Mouse (Mus musculus) liver, postnatal 0 days (tissue): ENCODE results near the gene Ank. TPM values are rescaled to one million over a fixed set of nuclear protein-coding genes. Genes with fewer than 3 reads are reported as not detected.
A peak's percentile ranks its signal among the peaks of the same experiment; 100 is the strongest.

Experiments used
- ATAC-seq: fragments of 200-750 bp; cut with Nextera tagmentation; 2 replicates; pipeline ENCODE4 v1.8.0; 2017; ENCODE audit warnings: mild to moderate bottlenecking, moderate library complexity
- DNase-seq: peaks from one replicate; pipeline ENCODE4 v3.0.0-alpha.2; 2016
- H3K27ac ChIP-seq: fragments of 300-500 bp; sonication (generic); 2 replicates; pipeline ENCODE4 v1.5.1; 2014; ENCODE audit warnings: antibody characterized with exemption, moderate library complexity, mild to moderate bottlenecking, low read depth
- H3K27me3 ChIP-seq: fragments of 300-500 bp; sonication (generic); 2 replicates; pipeline ENCODE4 v1.6.1; 2014; ENCODE audit warnings: low read length, control low read depth, mixed read lengths; ENCODE audit not compliant: insufficient read depth
- H3K36me3 ChIP-seq: fragments of 300-500 bp; sonication (generic); replicated peaks from 2 replicates; pipeline ENCODE4 v1.6.1; 2014; ENCODE audit warnings: mild to moderate bottlenecking, control low read depth, low read length, moderate library complexity, mixed read lengths; ENCODE audit not compliant: insufficient read depth
- H3K4me1 ChIP-seq: fragments of 300-500 bp; sonication (generic); 2 replicates; pipeline ENCODE4 v1.6.1; 2014; ENCODE audit warnings: antibody characterized with exemption, mild to moderate bottlenecking, control low read depth; ENCODE audit not compliant: insufficient read depth
- H3K4me2 ChIP-seq: fragments of 300-500 bp; sonication (generic); 2 replicates; pipeline ENCODE4 v1.6.1; 2014; ENCODE audit warnings: low read depth, mild to moderate bottlenecking, low read length, moderate library complexity, mixed read lengths
- H3K4me3 ChIP-seq: fragments of 300-500 bp; sonication (generic); 2 replicates; pipeline ENCODE4 v1.5.1; 2014; ENCODE audit warnings: low read depth, low read length
- H3K9ac ChIP-seq: fragments of 300-500 bp; sonication (generic); replicated peaks from 2 replicates; pipeline ENCODE4 v1.6.1; 2014; ENCODE audit warnings: mild to moderate bottlenecking, moderate library complexity
- H3K9me3 ChIP-seq: fragments of 300-500 bp; sonication (generic); 2 replicates; pipeline ENCODE4 v1.6.1; 2016; ENCODE audit warnings: mild to moderate bottlenecking, control low read depth, low read length, mixed read lengths
- CTCF ChIP-seq: sonication (generic); IDR thresholded peaks from 2 replicates; pipeline ENCODE4 v1.5.1; 2016; ENCODE audit warnings: antibody characterized with exemption, low read depth
- EP300 ChIP-seq: IDR thresholded peaks from 2 replicates; pipeline ENCODE4 v1.6.1; 2016; ENCODE audit warnings: antibody characterized with exemption, low read depth, mild to moderate bottlenecking
- WGBS: fragments of 180-500 bp; shearing (Covaris S2); extraction: QIAGEN DNeasy Blood & Tissue Kit; methylation state at CpG from one replicate; pipeline ENCODE4 v1.1.7; 2014; ENCODE audit not compliant: insufficient replicate concordance; 5-methylcytosine and 5-hydroxymethylcytosine counted together
- polyA plus RNA-seq: library from polyadenylated mRNA; unstranded; fragments of >200 nt; fragmentation: Nextera tagmentation; extraction: Ambion mirVana; gene quantifications from 2 replicates; pipeline ENCODE4 v1.2.1, GENCODE M21; 2015

Gene Ank
- polyA plus RNA-seq, 1 experiment from 2014 or later = 7.8 TPM

- no peaks in the 10 kb centered on the region for H3K27me3 ChIP-seq
- H3K4me3 ChIP-seq = no peak overlapping the region
- H3K27ac ChIP-seq = no peak overlapping the region
- no peak; the same call in 1 of the 2 replicates for ATAC-seq
- TF ChIP-seq CTCF (no peak), EP300 (no peak)
- no peaks in the 10 kb centered on the region for H3K9me3 ChIP-seq
- peaks cover 6% of the 10 kb centered on the region; the same call in 1 of the 2 replicates for H3K36me3 ChIP-seq
- no peak overlapping the region for H3K4me2 ChIP-seq
- DNase-seq = no peak
- H3K4me1 ChIP-seq = no peaks in the 10 kb centered on the region
- no peak overlapping the region for H3K9ac ChIP-seq
- 80% methylated on average over 2 of the region's 2 CpGs for WGBS
Observed at GRCm38 (mm10) chr15:27579853-27580252, 113.4 kb downstream of the Ank start.

GRCm38 (mm10) chr15:27580771-27581170, 114.3 kb downstream of the Ank start:
- H3K27ac ChIP-seq = no peak overlapping the region
- no peak overlapping the region for H3K4me2 ChIP-seq
- TF ChIP-seq CTCF (no peak), EP300 (no peak)
- 84% methylated on average over 2 of the region's 2 CpGs for WGBS
- peaks cover 6% of the 10 kb centered on the region; the same call in 1 of the 2 replicates for H3K36me3 ChIP-seq
- H3K4me3 ChIP-seq = no peak overlapping the region
- H3K27me3 ChIP-seq = no peaks in the 10 kb centered on the region
- H3K9ac ChIP-seq = no peak overlapping the region
- H3K4me1 ChIP-seq = no peaks in the 10 kb centered on the region
- no peaks in the 10 kb centered on the region for H3K9me3 ChIP-seq
- DNase-seq (no peak), ATAC-seq (no peak)

GRCm38 (mm10) chr15:27581640-27582039, 115.2 kb downstream of the Ank start:
- H3K9ac ChIP-seq = no peak overlapping the region
- WGBS = 90% methylated on average over 3 of the region's 3 CpGs
- H3K9me3 ChIP-seq = no peaks in the 10 kb centered on the region
- peaks cover 4% of the 10 kb centered on the region; the same call in 1 of the 2 replicates for H3K36me3 ChIP-seq
- no peak for DNase-seq
- H3K4me1 ChIP-seq = no peaks in the 10 kb centered on the region
- H3K4me3 ChIP-seq = no peak overlapping the region
- ATAC-seq = no peak
- H3K27me3 ChIP-seq = no peaks in the 10 kb centered on the region
- no peak overlapping the region for H3K4me2 ChIP-seq
- no peak overlapping the region for H3K27ac ChIP-seq
- TF ChIP-seq CTCF (no peak), EP300 (no peak)

DNA sequence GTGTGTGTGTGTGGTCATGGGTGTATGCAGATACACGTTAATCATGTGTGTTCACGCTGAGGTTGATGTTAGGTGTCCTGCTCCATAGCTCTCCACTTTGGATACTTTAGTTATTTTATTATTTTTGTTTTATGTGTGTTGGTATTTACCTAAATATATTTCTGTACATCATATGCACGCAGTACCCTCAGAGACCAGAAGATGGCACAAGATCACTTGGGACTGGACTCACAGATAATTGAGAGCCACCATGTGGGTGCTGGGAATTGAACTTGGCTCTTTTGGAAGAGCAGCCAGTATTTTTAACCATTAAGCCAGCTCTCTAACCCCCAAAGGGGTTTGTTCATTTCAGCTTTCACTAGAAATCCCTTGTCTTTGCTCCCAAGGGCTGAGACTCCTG, 116.0 kb downstream of the Ank start:
- H3K27me3 ChIP-seq = no peaks in the 10 kb centered on the region
- H3K36me3 ChIP-seq = 0 out of 2 replicates have a peak, but pooled peaks cover 3% of the 10 kb centered on the region
- WGBS = 88% methylated on average over 3 of the region's 3 CpGs
- H3K4me3 ChIP-seq = no peak overlapping the region
- H3K27ac ChIP-seq = no peak overlapping the region
- TF ChIP-seq EP300 (no peak), CTCF (peak; percentile 64)
- H3K9me3 ChIP-seq = no peaks in the 10 kb centered on the region
- ATAC-seq = no peak
- no peak for DNase-seq
- H3K4me1 ChIP-seq = no peaks in the 10 kb centered on the region
- no peak overlapping the region for H3K9ac ChIP-seq
- H3K4me2 ChIP-seq = no peak overlapping the region

GRCm38 (mm10) chr15:27583042-27583441, 116.6 kb downstream of the Ank start:
- H3K27ac ChIP-seq = no peak overlapping the region
- DNase-seq (peak; percentile 50), ATAC-seq (no peak)
- H3K27me3 ChIP-seq = no peaks in the 10 kb centered on the region
- 78% methylated on average over 4 of the region's 4 CpGs for WGBS
- no peak overlapping the region for H3K4me3 ChIP-seq
- peak; percentile 72 for TF ChIP-seq CTCF
- TF ChIP-seq EP300 = no peak
- H3K9ac ChIP-seq = no peak overlapping the region
- H3K9me3 ChIP-seq = no peaks in the 10 kb centered on the region
- no peaks in the 10 kb centered on the region for H3K4me1 ChIP-seq
- no peak overlapping the region for H3K4me2 ChIP-seq
- 0 out of 2 replicates have a peak, but pooled peaks cover 3% of the 10 kb centered on the region for H3K36me3 ChIP-seq

DNA sequence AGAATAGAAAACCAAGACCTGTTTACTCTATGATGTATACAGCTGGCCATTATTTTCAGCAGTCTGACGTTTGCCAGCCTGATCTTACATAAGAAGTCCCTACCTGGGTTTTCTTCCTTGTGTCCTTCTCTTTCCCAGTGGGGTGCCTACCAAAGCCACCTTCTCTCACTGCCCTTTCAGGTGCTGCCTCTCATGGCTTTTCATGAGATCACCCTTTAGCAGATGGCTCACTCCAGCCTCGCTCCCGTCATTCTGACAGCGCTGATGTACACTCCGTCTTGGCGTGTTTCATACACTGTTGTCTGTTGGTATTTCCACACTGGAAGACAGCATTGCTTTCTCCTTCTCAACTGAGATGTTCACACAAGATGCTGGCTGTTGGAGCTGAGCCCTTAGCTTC, 117.1 kb downstream of the Ank start:
- Histone ChIP-seq H3K9ac (no peak overlapping the region), H3K27ac (no peak overlapping the region), H3K4me1 (no peaks in the 10 kb centered on the region), H3K9me3 (no peaks in the 10 kb centered on the region), H3K27me3 (no peaks in the 10 kb centered on the region), H3K4me2 (no peak overlapping the region), H3K4me3 (no peak overlapping the region), H3K36me3 (0 out of 2 replicates have a peak, but pooled peaks cover 3% of the 10 kb centered on the region)
- 92% methylated on average over 6 of the region's 6 CpGs for WGBS
- DNase-seq (no peak), ATAC-seq (no peak)
- no peak for TF ChIP-seq EP300
- TF ChIP-seq CTCF = no peak
